Mouse (Mus musculus): ENCODE results near the gene Vmp1.

The Vmp1 gene

DNA sequence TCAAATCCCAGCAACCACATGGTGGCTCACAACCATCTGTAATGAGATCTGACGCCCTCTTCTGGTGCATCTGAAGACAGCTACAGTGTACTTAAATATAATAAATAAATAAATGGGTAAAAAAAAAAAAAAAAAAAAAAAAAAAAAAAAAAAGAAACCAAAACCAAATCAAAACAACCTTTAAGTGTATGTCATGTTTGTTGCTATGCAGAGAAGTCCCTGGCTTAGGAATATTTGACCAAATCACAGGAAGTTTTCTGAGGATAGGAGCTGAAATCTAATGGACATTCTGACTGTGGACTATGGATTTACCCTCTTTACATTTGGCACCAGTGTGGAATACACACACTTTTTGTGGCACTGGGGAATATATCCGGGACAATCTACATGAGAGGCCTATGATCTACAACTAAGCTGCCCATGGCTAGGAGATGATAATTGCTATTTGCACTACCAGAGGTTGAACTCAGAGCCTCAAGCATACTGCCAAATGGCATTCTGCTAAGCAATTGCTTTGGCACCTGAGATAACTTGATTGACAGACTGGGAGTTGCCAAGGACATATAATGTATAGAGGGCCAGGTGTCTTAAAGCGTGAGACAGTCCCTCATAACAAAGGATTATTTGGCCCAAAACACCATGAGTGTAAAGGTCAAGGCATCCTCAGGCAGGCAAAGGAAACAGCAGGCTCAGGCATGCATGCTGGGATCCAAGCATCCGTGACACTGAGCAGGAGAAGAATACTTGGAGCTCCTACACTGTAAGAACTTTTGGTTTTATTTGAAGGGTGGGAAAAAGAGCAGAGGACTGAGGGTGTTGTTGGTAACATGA is 84.0 kb downstream of the Vmp1 start:
- no peak for DNase-seq (ENCODE audit: low spot score)

DNA sequence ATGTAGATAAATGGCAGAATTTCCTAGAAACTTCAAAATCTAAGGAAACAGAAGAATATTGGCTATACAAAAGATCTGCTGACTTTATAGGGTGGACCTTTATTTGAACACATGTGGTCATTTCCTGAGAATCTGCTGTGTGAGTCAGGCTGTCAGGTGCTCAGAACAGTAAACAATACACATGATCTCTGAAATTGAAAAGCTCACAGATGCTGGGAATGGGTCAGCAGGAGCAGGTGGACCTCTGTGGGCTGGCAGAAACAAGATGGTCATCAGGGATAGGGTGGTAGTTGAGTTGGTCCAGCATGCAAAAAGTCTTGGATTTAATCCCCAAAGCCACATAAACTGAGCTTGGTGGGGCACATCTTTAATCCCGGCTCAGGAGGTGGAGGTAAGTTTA is 85.1 kb downstream of the Vmp1 start:
- DNase-seq (ENCODE audit: low spot score): no peak

DNA sequence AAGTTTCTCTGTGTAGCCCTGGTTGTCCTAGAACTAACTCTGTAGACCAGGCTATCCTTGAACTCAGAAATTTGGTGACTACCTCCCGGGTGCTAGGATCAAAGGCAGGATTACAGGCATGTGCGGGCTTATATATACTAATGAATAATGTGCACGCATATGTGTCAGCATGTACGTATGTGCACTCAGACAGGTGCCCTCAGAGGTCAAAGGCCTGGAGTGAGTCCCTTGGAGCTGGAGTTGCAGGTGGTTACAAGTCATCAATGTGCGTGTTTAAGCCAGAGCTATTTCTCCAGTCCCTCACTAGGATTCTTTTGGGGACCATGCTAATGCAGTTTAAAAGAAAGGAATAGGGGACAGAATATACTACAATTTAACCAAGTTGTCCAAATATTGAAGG is 85.5 kb downstream of the Vmp1 start:
- no peak for DNase-seq (ENCODE audit: low spot score)

DNA sequence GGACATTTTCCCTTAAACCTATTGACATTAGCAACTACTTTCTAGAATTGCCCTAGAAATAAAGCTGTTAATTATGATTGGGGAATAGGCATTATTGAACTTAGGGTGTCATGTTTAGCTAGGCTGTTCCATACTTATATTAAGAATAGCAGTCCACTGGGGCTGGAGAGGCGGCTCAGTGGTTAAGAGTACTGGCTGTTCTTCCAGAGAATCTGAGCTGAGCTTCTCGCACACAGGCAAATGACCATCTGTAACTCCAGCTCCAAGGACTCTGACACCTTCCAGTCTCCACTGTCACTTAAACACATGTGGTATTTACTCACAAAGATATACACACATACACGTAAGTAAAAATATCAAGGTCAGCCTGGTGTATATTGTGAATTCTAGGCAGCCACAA is 86.7 kb downstream of the Vmp1 start:
- no peak for DNase-seq (ENCODE audit: low spot score)

DNA sequence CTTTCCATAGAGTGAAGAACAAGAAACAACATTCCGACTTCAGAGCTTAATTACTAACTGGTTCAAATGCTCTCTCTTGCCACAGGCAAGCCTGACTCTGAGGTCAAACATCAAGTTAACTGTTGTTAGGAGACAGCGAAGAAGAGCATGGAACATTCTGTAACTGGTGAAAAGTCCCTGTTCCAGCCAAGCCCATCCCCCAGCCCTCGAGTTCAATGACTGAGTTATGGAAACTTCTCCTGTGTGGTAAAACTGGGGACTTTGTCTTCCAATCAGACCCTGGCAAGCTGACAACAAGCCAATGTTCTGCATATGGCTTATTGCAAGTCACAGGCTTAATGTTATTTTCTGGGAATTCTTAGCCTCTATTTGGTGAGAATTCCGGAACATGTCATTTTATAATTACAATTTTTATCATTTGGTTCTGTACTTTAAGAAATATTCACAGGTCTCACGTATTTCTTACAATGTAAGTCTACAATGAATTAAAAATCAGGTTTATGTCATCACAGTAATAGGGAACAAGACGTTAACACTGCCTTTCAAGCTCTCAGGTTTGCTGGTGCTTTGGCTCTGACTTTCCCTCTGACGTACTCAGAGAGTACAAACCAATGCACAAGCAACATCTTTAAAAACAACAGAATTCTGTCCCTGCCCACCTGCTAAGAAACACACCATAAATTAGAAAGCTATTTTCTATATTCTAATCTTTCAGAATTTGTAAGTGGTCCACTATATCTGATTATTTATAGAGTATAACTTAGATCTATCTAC is 87.3 kb downstream of the Vmp1 start:
- peak; percentile 33 for DNase-seq (ENCODE audit: low spot score)

DNA sequence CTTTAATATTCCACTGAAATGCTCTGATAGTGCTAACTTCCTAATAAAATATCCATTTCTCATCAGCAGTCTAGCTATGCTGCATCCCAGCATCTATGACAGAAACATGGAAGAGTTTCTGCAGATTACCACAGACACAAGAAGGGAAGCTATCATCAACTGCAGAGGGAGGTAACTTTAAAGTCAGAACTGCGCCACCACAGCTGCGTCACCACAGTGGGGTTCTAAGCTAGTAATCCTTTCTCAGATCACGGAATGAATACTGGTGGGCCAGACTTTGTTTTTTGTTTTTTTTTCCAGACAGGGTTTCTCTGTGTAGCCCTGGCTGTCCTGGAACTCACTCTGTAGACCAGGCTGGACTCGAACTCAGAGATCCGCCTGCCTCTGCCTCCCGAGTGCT is 88.3 kb downstream of the Vmp1 start:
- no peak for DNase-seq (ENCODE audit: low spot score)

DNA sequence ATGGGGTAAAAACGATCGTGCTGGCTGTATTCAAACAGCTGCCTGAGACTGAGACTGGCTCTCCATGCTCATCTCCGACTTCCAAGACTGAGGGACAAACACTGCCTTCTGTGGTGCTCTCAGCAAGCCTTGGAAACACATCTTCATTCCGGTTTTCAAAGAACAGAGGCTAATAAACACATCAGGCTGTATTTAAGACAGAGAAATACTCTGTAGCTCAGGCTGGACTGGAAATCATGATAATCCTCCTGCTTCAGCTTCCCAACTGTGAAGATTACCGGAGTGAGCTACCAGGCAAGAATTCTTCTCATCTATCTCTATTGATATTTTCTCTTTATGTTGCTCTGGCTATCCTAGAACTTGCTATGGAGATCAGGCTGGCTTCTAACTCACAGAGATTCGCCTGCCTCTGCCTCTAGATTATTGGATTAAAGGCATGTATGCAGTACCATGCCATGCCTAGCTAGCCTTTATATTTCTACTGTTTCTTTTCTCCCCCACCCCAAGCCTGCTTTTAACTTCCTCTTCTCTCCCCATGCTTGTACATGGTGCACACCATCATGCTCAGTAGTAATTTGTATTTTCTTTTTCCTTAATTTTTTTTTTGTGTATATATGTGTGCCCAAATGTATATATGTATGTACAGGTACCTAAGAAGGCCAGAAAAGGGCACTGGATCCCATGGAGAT is 89.3 kb downstream of the Vmp1 start:
- DNase-seq (ENCODE audit: low spot score): no peak

DNA sequence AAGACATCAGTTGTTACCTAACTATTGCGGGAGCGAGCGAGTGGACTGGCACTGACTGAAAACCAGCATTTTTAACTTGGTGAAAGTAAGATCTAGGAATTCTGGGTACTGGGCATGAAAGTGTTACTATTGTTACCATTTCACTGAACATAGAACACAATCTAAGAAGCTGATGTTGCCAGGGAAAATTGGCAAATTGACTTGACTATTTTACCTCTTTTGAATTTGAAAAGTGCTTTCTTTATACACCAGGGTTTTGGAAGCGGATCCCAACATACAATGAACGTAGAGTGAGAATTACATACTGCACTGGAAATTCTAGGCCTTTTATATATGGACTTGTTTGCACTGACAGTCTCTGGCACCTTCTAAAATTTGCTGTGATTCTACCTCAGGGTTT is 90.2 kb downstream of the Vmp1 start:
- DNase-seq (ENCODE audit: low spot score): no peak

DNA sequence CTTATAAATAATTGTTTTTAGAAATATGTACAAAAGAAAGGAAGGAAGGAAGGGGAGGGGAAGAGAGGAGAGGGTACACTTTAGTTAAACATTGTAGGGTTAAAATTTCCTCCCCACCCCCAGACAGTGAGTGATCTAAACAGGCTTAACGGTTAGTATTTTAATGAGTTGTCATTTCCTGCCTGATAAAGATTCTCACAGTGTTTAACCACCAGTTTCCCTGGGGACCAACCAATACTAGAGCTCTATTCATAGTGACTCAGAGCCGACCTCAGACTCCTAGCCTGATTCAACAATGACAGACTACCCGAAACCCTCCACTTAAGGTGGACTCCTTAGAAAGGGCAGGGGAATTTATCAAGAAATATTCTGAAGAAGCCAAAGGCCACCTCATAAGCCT is 90.6 kb downstream of the Vmp1 start:
- no peak for DNase-seq (ENCODE audit: low spot score)

DNA sequence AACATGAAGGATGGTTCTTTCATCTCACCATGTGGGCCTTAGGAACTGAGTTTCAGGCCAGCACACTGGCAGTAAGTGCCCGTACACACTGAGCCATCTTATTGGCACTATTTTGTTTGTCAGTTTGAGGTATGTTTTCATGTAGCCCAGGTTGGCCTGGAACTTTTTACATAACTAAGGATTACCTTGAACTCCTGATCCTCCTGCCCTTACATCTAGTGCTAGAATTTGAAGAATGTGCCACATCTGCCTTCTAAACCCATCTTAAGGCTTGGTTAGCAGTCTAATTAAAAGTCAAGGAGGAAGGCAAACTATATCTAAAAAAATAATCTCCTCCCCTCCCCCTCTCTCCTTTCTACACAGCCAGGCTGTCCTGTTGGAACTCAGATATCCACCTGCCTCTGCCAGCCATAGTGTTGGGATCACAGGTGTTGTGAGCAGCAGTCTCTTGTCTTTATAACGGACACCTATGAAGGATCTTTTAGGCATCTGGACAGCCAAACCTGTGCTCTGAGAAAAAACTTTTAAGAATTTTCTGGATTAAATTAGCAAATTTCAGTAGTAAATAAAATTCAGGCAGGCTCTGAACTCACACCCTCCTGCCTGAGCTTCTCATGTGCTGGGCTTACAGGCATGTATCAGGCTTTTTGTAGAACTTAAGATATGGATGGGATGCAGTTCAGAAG is 91.6 kb downstream of the Vmp1 start:
- no peak for DNase-seq (ENCODE audit: low spot score)

DNA sequence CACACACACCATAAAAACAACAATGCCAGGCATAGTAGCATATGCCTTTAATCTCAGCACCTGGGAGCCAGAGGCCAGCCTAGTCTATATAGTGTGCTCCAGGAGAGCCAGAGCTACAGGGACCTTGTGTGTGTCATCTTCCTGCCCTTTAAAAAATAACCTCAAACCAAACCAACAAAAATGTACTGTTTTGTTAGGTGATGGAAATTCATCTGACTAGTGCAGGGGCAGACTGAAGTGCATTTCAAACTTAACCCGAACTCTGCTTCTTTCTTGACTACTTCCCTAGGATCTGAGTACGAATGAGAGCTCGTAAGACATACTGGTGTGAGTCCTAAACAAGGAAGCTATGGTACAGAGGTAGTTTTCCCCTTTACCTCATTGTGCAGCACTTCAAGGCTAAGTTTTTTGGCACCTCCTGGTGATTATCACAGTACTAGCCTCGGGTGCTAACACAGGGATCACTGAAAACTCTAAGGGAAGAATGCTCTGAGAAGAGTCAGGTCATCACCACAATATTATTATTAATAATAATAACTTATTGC is 92.3 kb downstream of the Vmp1 start:
- DNase-seq (ENCODE audit: low spot score): no peak

DNA sequence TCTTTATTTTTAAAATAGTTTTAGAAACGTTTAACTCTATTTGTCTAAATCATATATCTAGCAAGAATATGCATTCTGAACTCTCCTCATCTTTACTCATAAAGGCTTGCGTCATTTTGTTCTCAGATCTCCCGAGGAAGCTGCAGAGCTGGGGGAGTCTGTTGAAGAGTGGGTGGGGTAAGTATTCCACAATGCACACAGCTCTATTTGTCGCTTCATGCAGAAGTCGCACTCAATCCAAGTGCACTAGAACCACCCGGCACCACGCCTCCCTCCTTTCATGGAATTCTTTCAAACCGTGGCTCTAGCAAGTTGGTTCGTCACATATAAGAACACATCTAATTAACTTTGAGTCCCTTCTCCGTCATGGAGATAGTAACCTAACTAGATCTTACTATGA is 93.1 kb downstream of the Vmp1 start:
- DNase-seq (ENCODE audit: low spot score): no peak

DNA sequence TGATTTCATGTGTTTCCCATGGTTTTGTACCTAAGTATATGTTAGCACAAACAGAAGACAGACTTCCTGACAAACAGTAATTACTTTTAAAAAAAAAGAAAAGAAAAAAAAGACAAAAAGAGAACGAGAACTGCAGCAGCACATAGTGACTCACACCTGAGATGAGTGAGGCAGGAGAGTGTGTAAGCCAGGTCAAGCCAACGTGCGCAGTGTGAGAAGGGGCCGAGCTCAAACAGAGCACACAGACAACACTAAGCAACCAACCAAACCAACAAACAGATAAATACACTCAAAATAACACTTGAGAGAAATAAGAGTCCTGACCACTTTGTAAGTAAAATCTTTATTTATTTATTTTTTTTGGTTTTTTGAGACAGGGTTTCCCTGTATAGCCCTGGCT is 93.6 kb downstream of the Vmp1 start:
- no peak for DNase-seq (ENCODE audit: low spot score)

DNA sequence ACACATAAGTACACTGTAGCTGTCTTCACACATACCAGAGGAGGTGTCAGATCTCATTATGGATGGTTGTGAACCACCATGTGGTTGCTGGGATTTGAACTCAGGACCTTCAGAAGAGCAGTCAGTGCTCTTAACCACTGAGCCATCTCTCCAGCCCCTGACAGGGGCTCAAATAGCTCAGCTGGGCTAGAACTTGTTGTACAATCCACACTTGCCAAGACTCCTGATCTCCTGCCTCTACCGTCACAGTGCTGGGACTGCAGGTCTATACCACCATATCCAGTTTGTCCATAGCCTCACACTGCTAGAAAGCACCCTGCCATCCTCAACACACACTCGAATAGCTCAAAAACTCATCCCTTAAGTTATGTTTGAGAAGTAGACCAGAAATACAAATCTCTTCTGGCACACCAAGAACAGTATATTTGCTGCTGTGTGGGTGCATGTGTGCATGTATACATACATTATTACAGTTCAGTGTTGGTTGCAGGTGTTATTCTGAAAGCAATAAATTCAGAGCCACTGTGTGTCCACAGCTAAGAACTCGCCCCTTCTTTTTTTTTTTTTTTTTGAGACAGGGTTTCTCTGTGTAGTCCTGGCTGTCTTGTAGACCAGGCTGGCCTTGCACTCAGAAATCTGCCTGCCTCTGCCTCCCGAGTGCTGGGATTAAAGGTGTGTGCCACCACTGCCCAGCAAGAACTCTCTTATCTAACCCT is 94.9 kb downstream of the Vmp1 start:
- no peak for DNase-seq (ENCODE audit: low spot score)

DNA sequence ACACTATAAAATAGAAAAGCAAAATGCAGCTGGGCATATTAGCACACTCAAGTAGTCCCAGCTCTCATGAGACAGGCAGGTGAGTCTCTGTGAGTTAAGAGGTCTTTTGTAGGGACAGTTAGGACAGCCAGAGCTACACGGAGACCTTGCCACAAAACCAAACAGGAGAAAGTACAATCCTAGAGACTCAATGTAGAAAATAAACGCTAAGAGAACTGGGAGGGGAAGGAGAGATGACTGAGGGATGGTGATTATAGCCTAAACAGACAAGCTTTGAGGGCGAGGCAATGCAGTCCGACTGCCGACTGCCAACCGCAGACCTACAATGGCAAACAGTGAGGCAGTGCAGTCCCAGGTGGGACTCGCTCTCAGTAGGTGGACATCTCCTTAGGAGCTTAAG is 95.8 kb downstream of the Vmp1 start:
- no peak for DNase-seq (ENCODE audit: low spot score)

DNA sequence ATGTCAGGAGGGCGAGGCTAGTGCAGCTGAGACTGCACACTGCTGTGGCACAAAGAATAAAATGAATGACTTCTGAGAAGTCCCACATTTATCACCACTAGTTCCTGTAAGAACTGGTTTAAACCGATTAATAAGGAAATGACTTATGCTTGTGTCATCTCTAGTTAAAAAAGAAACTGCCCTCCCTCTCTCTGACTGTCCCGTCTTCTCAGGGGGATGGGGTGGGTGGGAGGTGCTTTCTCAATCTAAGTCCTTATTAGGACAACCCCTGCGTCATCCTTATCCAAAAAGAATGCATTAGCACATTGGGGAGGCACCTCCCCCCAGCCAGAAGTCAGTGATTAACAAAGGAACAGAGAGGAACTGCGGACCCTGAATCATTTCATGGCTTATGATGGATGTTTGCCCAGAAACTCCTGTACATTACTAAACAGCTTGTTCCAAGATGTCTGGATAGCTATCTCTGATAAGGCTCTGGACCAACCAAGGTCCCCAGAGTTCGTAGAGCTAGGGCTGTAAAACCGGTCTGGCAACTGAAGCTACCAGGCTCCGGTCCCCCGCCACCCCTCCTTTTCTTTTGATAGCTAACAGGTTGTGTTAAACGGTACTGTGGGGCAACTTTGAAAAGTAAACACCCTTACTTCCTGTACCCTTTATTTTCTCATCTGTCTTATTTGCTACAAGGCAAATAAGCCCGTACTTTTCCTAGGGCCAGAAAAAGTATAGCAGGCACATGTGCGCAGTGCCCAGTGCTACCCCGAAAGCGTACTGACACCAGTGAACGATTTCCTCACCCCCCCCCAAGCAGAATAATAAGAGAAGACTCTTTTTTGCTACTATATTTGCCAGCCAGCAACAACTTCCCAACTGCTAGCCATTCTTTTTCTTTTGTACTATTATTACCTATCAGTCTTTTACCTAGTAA is 96.5 kb downstream of the Vmp1 start:
- DNase-seq (ENCODE audit: low spot score): peak; percentile 86

DNA sequence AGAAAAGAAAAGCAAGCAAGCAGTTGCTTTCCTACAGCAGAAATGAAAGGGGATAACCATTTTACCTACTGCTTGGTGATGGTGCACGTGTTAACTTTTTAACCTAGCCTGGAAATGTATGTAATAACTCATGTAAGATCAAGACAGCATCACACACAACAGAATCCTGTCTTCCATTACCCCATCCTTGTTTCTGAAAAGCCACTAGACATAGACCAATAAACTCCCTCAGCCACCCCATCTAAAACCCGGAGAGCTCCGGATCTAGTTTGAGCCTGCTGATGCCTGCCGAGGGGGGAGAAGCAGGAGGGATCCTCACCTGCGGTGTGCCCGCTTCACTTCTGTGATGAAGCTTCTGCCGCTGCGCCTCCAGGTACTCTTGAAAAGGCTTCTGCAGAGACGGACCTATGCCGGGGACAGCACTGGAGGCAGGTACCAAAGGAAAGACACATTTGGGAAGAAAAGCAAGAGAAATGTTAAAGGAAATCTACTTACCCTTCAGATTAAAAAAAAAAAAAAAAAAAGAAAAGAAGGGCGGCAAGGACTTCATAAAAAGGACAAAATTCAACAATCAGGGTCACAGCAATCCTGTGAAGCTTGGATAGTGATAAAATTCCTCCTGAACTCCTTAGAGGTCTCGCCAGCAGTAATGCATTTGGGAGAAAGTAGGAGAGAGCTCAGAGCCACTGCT is 97.3 kb downstream of the Vmp1 start:
- DNase-seq (ENCODE audit: low spot score): no peak

DNA sequence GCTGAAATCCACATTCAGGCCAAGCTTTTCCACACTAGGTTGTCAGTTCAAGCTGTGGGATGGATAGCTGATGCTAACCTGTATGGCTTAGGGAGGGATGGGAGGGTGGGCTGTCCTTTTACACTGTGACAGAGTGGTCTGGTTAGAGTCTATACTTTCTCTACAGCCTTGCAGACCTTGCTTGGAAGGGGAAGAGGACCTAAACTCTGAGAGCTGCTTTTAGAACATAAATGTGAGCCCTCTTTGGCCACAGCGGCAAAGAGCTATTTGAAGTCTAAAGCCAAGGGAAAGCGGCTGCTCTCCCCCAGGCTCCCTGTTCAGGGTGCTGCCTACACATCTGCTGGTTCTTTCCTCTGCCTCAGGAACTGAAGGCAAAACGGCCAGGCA is 98.0 kb downstream of the Vmp1 start:
- DNase-seq (ENCODE audit: low spot score): no peak

DNA sequence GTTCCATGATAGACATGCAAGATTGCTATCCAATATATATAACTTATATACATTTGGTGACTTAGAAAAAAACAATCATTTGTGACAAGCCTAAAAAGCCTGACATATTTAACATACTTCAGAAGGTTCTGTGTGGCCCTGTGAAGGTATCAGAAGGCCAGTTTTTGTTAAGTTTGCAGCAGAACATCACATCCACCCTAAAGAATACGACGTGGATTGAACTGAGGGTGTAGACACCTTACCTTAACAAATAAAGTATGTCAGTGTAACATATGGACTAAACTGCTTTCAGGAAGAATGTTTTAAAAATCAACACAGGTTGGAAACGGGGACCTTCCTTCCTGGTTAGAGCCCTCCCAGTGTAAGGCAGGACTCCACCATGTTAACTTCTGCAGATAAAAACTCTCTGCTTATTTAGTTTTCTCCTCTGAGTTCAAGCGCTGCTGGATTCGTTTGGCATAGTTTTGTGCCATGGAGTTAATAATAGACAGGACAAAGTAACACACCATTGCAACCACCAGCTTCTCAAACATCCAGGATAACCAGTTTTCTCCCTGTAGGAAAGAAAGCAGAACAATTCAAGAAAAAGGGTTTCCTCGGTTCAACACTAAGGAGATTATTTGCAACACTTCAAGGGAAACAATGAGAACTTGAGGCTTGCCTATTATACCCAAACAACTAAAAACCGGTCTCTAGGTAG is 98.6 kb downstream of the Vmp1 start:
- DNase-seq (ENCODE audit: low spot score): no peak
